Mouse (Mus musculus) testis, adult 10 weeks (tissue): ENCODE results near the gene Tmem121b. TPM values are rescaled to one million over a fixed set of nuclear protein-coding genes. Genes with fewer than 3 reads are reported as not detected.

Source experiments
- polyA plus RNA-seq: library from polyadenylated mRNA; stranded (reverse); fragments of 350-450 nt; fragmentation: Illumina TruSeq; extraction: RNeasy Lipid Tissue Mini Kit (QIAGEN cat#74804); gene quantifications from one replicate; pipeline ENCODE4 v1.2.3, GENCODE M21; 2014; ENCODE audit warnings: low read depth, low replicate concordance

Gene Tmem121b
- polyA plus RNA-seq, result 0.06 TPM

GRCm38 (mm10) chr6:120493374-120494181 is at the start of gene Tmem121b:
TSS of gene Tmem121b (minus strand) at chr6:120493807.

GRCm38 (mm10) chr6:120531020-120531965 is 37.7 kb upstream of the Tmem121b start, which contains the start of gene Hdhd5:
TSS of gene Hdhd5 (minus strand) at chr6:120531319.

GRCm38 (mm10) chr6:120463086-120463871 is 30.3 kb downstream of the Tmem121b start, which contains the start of gene Il17ra:
TSS of gene Il17ra (plus strand) at chr6:120463247.

Other genes starting within 250 kb of the Tmem121b start
- not detected for gene D330020A13Rik, start 199.4 kb downstream of the Tmem121b start, polyA plus RNA-seq
- gene B4galnt3, start 199.2 kb downstream of the Tmem121b start, polyA plus RNA-seq, result 0.90 TPM
- gene Kdm5a, start 129.7 kb downstream of the Tmem121b start, polyA plus RNA-seq, result 68.1 TPM
- 32.7 TPM for gene Ccdc77, start 129.4 kb downstream of the Tmem121b start, polyA plus RNA-seq
- 0.97 TPM for gene Il17ra, start 30.6 kb downstream of the Tmem121b start, polyA plus RNA-seq
- gene Hdhd5, start 37.5 kb upstream of the Tmem121b start, polyA plus RNA-seq, result 8.2 TPM
- 17.8 TPM for gene Cecr2, start 172.6 kb upstream of the Tmem121b start, polyA plus RNA-seq